Mouse (Mus musculus) thymus, postnatal 4 days (tissue): ENCODE results near the gene Ddb1.
A peak's percentile ranks its signal among the peaks of the same experiment; 100 is the strongest.

Source experiments
- DNase-seq: peaks from one replicate; pipeline ENCODE4 v3.0.0; 2021

Ddb1 gene

DNA sequence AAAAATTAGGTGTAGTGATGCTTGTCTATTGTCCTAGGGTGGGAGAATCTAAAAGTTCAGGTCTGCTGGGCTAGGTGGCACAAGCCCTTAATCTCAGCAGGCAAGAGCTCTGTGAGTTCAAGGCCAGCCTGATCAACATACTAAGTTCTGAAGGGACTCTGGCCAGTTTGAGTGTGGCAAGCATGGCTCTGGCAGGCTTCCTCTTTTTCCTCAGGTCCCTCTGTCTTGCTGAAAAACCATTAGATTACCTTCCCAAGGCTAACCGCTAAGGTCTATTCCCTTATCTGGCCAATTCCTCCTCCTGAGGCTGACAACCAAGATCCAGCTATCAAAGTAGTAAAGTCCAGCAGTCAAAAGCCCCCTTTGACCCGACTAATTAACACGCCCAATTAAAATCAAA, 57.5 kb downstream of the Ddb1 start:
- no peak for DNase-seq

DNA sequence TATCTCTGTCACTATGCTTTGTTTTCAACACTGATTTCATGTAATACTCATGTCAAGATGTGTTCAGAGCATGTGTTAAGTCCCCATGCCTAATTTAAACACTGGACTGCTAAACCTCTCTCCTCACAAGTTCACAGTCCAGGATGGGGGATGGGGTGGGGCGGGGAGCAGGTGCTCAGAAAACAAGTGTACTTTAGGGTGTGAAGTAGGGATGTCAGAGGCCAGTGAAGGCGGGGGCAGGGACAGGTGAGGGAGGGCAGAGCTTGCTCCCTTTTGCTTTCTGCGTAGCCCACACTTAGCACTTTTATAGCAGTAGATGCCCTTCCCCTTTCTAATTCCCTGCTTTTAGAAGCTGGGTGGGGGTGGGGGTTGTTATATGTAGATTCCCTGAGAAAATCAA, 60.0 kb downstream of the Ddb1 start:
- DNase-seq, result no peak

DNA sequence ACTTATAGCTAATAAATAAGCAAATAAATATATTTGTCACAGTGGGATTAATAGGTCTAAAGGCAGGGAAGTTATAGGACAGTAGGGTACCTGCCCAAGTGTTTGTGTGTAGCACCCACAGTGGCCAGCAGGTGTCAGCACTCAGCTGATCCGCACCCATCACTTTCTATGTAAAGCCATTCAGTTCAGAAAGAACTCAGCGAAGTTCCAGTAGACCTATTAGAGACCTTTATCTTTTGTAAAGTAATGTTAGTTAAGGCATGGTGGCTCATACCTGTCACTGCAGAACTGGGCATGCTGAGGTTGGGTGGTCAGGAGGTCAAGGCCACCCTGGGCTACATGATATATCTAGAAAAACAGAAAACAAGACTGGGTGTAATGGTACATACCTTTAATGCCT, 60.4 kb downstream of the Ddb1 start:
- peak; percentile 86 for DNase-seq

DNA sequence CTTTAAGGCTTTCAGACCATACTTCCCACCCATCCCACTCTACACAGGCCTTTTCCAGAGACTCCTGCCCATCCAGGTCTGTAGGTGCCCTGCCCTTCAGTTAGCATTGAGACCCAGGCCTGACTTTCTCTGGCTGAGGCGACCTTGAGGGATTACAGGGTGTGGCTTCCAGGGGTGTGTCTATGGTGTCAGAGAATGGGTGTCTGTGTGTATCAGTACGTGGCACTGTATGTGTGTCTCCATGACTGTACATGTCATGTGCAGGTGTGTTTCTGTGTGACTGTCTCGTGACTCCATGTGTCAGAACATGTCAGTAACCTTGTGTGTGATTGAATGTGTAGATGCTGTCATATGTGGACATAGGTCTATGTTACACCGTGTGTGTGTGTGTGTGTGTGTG, 66.2 kb downstream of the Ddb1 start:
- no peak for DNase-seq

DNA sequence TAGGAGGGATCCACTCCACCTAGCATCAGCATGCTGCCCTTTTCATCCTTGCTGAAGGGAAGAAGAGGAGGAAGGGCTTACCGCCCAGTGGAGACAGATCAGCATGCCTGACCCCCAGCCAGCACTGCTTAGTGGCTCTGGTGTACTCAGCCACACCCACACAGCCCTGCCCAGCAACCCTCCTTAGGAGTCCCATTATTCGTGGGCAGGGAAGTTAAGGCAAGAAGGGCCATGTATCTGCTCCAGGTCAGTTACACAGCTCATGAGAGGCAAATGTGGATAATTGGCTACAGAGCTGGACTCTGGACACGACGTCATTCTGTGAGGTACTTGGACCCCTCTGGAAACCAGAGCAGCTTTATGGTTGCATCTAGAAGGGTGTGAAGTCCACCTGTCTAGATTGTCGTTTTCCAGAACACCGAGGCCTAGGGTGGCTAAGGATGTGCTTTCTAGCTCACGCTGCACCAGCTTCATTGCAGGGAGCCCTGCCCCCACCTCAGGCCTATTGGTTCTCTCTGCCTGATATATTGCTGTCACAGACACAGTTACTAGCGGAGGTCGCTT, 66.8 kb downstream of the Ddb1 start:
- no peak for DNase-seq

DNA sequence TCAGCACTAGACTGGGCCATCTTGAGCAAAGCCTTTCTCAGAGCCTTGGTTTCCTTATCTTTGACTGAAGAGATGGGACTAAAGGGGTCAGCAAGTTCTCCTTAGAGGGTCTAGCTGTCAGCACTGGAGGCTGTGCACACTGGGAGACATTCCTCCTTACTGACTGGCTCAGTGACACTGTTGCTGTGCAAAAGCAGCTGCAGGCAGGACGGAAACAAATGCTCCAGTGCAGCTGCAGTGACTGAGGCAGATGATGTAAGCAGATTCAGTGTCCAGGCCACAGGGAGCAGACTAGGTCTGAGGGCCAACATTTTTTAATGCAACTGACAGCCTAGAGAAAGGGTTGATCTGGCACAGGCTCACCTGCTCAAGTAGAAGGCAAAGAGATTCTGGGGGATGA, 68.1 kb downstream of the Ddb1 start:
- DNase-seq, result no peak

DNA sequence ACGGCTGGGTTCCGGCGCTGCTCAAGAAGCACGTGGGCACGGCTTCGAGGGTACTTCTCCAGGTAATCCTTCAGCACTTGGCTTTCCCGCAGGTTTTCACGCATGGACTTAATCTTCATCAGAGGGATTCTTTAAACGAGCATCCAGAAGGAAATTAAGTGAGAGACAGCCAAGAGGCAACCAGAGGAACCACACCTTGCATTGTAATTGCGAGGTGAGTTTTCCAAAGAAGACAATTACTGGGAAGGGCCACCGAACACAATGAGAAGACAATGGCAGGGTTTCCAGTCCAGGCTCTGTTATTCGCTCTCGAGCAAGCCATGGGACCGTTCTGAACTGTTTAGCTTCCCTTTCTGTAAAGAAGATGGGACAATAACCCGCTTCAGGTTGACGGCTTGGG, 71.5 kb downstream of the Ddb1 start:
- no peak for DNase-seq

DNA sequence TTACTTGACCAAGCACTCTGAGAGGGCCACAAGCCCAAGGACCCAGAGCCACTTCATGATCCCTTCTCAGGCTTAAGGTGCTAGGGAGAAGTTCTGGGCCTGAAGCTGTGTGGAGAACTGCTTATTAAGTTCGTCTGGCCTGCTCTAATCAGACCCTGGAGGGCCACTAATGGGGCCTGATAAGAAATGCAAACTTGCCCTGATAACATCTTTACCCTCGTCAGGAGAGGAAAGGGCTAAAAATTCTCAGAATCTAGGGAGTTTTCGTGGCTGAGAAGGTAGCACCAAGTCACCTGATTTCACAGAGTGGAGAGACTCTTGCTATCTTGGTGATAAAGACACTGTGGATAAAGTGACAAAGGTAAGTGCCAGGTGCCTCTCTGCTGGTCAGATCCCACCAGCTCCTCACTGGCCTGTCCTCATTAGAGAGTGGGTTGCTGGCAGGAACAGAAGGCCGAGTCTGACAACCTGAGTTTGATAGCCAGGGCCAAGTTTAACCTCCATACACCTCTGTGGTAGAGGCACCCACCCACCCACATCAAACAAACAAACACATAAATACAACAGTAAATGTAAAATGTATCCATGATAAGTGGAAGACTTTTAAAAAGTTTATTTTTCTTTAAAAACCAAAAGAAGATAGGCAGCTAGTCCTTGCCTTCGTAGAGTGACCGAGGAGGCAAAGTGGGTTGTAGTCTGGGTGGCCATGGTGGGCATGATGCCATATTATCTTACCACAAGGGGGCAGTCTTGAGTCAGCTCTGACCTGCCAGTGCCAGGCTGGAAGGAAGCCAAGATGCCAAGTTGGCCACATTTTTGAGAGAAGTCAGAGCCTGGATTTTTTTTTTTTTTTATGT, 73.0 kb downstream of the Ddb1 start, which contains the start of gene Pga5:
Pga5 (minus strand) TSS at position 157 of the 857 bp plus-strand sequence.
- peak; percentile 79 for DNase-seq

DNA sequence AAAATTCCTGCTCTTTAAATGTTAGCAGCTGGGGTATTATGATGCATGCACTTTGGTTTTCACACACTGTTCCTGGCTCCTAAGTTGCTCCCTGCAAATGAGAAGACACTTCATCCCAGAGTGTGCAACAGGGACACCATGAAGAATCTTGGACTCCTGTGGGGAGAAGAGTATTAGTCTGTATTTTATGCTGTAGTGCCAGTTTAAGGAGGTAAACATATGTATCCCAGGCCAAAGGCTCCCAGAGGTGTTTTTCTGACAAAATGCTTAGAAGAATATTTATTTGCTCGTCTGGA, 73.6 kb downstream of the Ddb1 start:
- no peak for DNase-seq
